In the genomic region with DNA sequence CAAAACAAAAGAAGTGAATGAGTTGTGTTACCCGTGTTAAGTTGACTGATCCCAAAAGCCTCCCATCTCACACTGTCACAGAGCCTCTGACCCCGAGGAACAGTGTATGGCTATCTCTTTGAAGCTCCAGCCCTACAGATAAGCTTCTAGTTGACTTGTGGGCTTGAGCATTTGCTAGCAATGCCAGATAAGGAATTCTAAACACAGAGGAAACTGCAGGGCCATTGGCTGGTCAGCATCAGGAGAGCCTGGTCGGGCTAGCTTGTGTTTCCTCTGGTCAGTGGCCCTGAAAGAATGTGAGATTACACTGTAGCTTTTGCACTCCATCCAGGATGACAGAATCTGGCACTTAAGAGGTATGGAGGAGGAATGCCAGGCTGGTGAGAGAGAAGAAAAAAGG, we compare ENCODE assay signal across 11 mouse cellular contexts. TPM values are rescaled to one million over a fixed set of nuclear protein-coding genes. Genes with fewer than 3 reads are reported as not detected.
A peak's percentile ranks its signal among the peaks of the same experiment; 100 is the strongest.
DNase-seq lines count a peak whose midpoint lies in the region; ATAC-seq and TF ChIP-seq lines count a peak whose summit lies in the region.
"Had no signal": no experiment of that assay in that cellular context is flagged by ENCODE, and none has a peak within 500 bp of the region (broad histone marks: within the 10 kb centered on the region; RNA-seq: fewer than 3 reads in every experiment).

No protein-coding gene starts in this region.

- H3K9ac ChIP-seq in lung, embryonic 14.5 days = no peak overlapping the region
- no peak overlapping the region for H3K9ac ChIP-seq in heart, embryonic 16.5 days (ENCODE audit: low read length)
- no peak overlapping the region for H3K9ac ChIP-seq in forebrain, embryonic 13.5 days
- H3K9ac ChIP-seq: embryonic facial prominence, embryonic 15.5 days had no signal

- no peaks in the 10 kb centered on the region for H3K36me3 ChIP-seq in lung, embryonic 14.5 days (ENCODE audit: insufficient read depth)
- no peaks in the 10 kb centered on the region for H3K36me3 ChIP-seq in heart, embryonic 16.5 days (ENCODE audit: control insufficient read depth, insufficient read depth)
- H3K36me3 ChIP-seq in forebrain, embryonic 13.5 days (ENCODE audit: poor library complexity, severe bottlenecking) = no peaks in the 10 kb centered on the region
- H3K36me3 ChIP-seq: embryonic facial prominence, embryonic 15.5 days had no signal

- H3K4me1 ChIP-seq in lung, embryonic 14.5 days (ENCODE audit: insufficient read depth) = peaks cover 12% of the 10 kb centered on the region; the same call in 1 of the 2 replicates
- peaks cover 20% of the 10 kb centered on the region for H3K4me1 ChIP-seq in heart, embryonic 16.5 days (ENCODE audit: control insufficient read depth, insufficient read depth, low read length)
- no peaks in the 10 kb centered on the region for H3K4me1 ChIP-seq in forebrain, embryonic 13.5 days
- H3K4me1 ChIP-seq: embryonic facial prominence, embryonic 15.5 days had no signal

- no peaks in the 10 kb centered on the region for H3K9me3 ChIP-seq in lung, embryonic 14.5 days (ENCODE audit: low read depth, low read length)
- no peaks in the 10 kb centered on the region for H3K9me3 ChIP-seq in heart, embryonic 16.5 days (replicated peaks; ENCODE audit: control insufficient read depth, low read length)
- H3K9me3 ChIP-seq in forebrain, embryonic 13.5 days (replicated peaks) = no peaks in the 10 kb centered on the region
- H3K9me3 ChIP-seq: embryonic facial prominence, embryonic 15.5 days had no signal

- peak; percentile 11 for DNase-seq in lung, embryonic 14.5 days
- no peak for DNase-seq in lung, adult 18-20 months
- DNase-seq in c-Kit-positive CD71-positive TER-119-negative erythroid progenitor cells, embryonic 14.5 days (ENCODE audit: low read depth) = peak; percentile 3
- no peak for DNase-seq in right cerebral cortex, postnatal 25 days
- DNase-seq: cerebellum, adult 9-11 months; lung, postnatal 10 days; thymus, postnatal 4 days had no signal

- no peak overlapping the region for H3K4me2 ChIP-seq in lung, embryonic 14.5 days
- H3K4me2 ChIP-seq in heart, embryonic 16.5 days (ENCODE audit: low read depth, low read length) = no peak overlapping the region
- no peak overlapping the region for H3K4me2 ChIP-seq in forebrain, embryonic 13.5 days
- H3K4me2 ChIP-seq: embryonic facial prominence, embryonic 15.5 days had no signal

- H3K4me3 ChIP-seq in lung, embryonic 14.5 days (ENCODE audit: low read depth, low read length) = no peak overlapping the region
- no peak overlapping the region for H3K4me3 ChIP-seq in heart, embryonic 16.5 days (ENCODE audit: low read length)
- H3K4me3 ChIP-seq in forebrain, embryonic 13.5 days = no peak overlapping the region
- H3K4me3 ChIP-seq: embryonic facial prominence, embryonic 15.5 days had no signal

- ATAC-seq in lung, embryonic 14.5 days (ENCODE audit: insufficient read depth) = no peak
- ATAC-seq in heart, embryonic 16.5 days (replicated peaks; ENCODE audit: extremely low read depth, insufficient read depth, low FRiP score) = peak; percentile 63; the same call in 1 of the 2 replicates
- ATAC-seq in megakaryocyte-erythroid progenitor cell, adult 5-6 weeks (replicated peaks; ENCODE audit: low FRiP score, low TSS enrichment, poor library complexity, severe bottlenecking) = peak; percentile 62; the same call in 1 of the 2 replicates
- ATAC-seq in forebrain, embryonic 13.5 days = no peak

- no peaks in the 10 kb centered on the region for H3K27me3 ChIP-seq in lung, embryonic 14.5 days (ENCODE audit: insufficient read depth, low read length)
- no peaks in the 10 kb centered on the region for H3K27me3 ChIP-seq in heart, embryonic 16.5 days (ENCODE audit: control insufficient read depth, insufficient read depth, low read length)
- no peaks in the 10 kb centered on the region for H3K27me3 ChIP-seq in forebrain, embryonic 13.5 days
- H3K27me3 ChIP-seq: embryonic facial prominence, embryonic 15.5 days had no signal

- no peak for TF ChIP-seq CTCF in lung, embryonic 14.5 days (IDR thresholded peaks at IDR 0.05; ENCODE audit: low read depth)

- 8% methylated on average over 3 of the region's 3 CpGs for WGBS in lung, embryonic 14.5 days
- 12% methylated on average over 3 of the region's 3 CpGs for WGBS in heart, embryonic 16.5 days
- 17% methylated on average over 3 of the region's 3 CpGs for WGBS in forebrain, embryonic 13.5 days

- no peak overlapping the region; the same call in 1 of the 2 replicates for H3K27ac ChIP-seq in lung, embryonic 14.5 days (ENCODE audit: low read depth)
- 0 out of 2 replicates have a peak overlapping the region, but pooled peaks have one; percentile 39 for H3K27ac ChIP-seq in heart, embryonic 16.5 days (ENCODE audit: low read length)
- H3K27ac ChIP-seq in forebrain, embryonic 13.5 days = no peak overlapping the region
- H3K27ac ChIP-seq: embryonic facial prominence, embryonic 15.5 days had no signal

RNA-seq across cellular contexts. Expression of gene Tmem135, which starts 36.4 kb away (rescaled TPM):
- 22.6 and 22.9 TPM in 2 replicates for polyA plus RNA-seq in lung, embryonic 14.5 days (2014; fragmentation: Nextera tagmentation; extraction: Ambion mirVana)
- 25.9 and 27.8 TPM in 2 replicates for polyA plus RNA-seq in heart, embryonic 16.5 days (2015; fragmentation: Nextera tagmentation; extraction: Ambion mirVana)
- total RNA-seq in megakaryocyte-erythroid progenitor cell, adult 5-6 weeks (2014; fragmentation: Nextera tagmentation) = 20.8 and 21.9 TPM in 2 replicates
- total RNA-seq in megakaryocyte-erythroid progenitor cell, adult 5-6 weeks (2017) = 15.5 and 19.1 TPM in 2 replicates
- polyA plus RNA-seq in forebrain, embryonic 13.5 days (2015; fragmentation: Nextera tagmentation; extraction: Ambion mirVana) = 18.3 and 19.0 TPM in 2 replicates

RNA-seq across cellular contexts. Expression of gene Fzd4, which starts 36.5 kb away (rescaled TPM):
- 17.1 and 17.3 TPM in 2 replicates for polyA plus RNA-seq in lung, embryonic 14.5 days (2014; fragmentation: Nextera tagmentation; extraction: Ambion mirVana)
- polyA plus RNA-seq in heart, embryonic 16.5 days (2015; fragmentation: Nextera tagmentation; extraction: Ambion mirVana) = 8.5 and 11.2 TPM in 2 replicates
- total RNA-seq in megakaryocyte-erythroid progenitor cell, adult 5-6 weeks (2014; fragmentation: Nextera tagmentation) = not detected in 2 replicates
- total RNA-seq in megakaryocyte-erythroid progenitor cell, adult 5-6 weeks (2017) = 0.14 TPM in 1 of 2 replicates, not detected in the other
- polyA plus RNA-seq in forebrain, embryonic 13.5 days (2015; fragmentation: Nextera tagmentation; extraction: Ambion mirVana) = 1.3 and 1.5 TPM in 2 replicates

Comparison
In these comparisons a context has a peak if more than half of its experiments do, and no peak if none do; other contexts are left out.
1. DNase-seq: peak in lung, embryonic 14.5 days (single experiment) and c-Kit-positive CD71-positive TER-119-negative erythroid progenitor cells, embryonic 14.5 days (single experiment); none in lung, adult 18-20 months (0 of 2) and right cerebral cortex, postnatal 25 days (single experiment).
2. ATAC-seq: peak in heart, embryonic 16.5 days (single experiment) and megakaryocyte-erythroid progenitor cell, adult 5-6 weeks (single experiment); none in lung, embryonic 14.5 days (single experiment) and forebrain, embryonic 13.5 days (single experiment).